Mouse (Mus musculus) ES-E14 (cell line): ENCODE measurements around the gene Moxd1. TPM values are rescaled to one million over a fixed set of nuclear protein-coding genes. Genes with fewer than 3 reads are reported as not detected.

ENCODE experiments used
- DNase-seq: peaks from one replicate; pipeline ENCODE4 v3.0.0-alpha.2; 2013; ENCODE audit warnings: low read depth, low spot score
- H3K27ac ChIP-seq: 2 replicates; pipeline ENCODE4 v1.5.1; 2012; ENCODE audit warnings: low read depth, mild to moderate bottlenecking, low read length, moderate library complexity, mixed read lengths; ENCODE audit not compliant: poor library complexity, insufficient read depth, severe bottlenecking
- H3K36me3 ChIP-seq: 2 replicates; pipeline ENCODE4 v1.6.1; 2012; ENCODE audit warnings: mild to moderate bottlenecking, low read length, moderate library complexity, mixed read lengths; ENCODE audit not compliant: control insufficient read depth, poor library complexity, insufficient read depth, severe bottlenecking
- H3K4me1 ChIP-seq, 2 experiments: fragments of 150-350 bp in 1 of 2; sonication (generic) in 1 of 2; 2 replicates each; pipeline ENCODE4 v1.6.1; 2012; ENCODE audit warnings: low read length in 2 of 2, mild to moderate bottlenecking in 1 of 2, mixed read lengths in 1 of 2; ENCODE audit not compliant: control insufficient read depth in 2 of 2, insufficient read depth in 2 of 2, poor library complexity in 1 of 2
- H3K4me3 ChIP-seq, 2 experiments: fragments of 150-350 bp in 1 of 2; sonication (generic) in 1 of 2; 2 replicates each; pipeline ENCODE4 v1.5.1; 2012; ENCODE audit warnings: low read length in 2 of 2, low read depth in 1 of 2, mild to moderate bottlenecking in 1 of 2, mixed read lengths in 1 of 2; ENCODE audit not compliant: insufficient read depth in 1 of 2, poor library complexity in 1 of 2, severe bottlenecking in 1 of 2
- H3K9ac ChIP-seq: 2 replicates; pipeline ENCODE4 v1.6.1; 2012; ENCODE audit warnings: low read depth, mild to moderate bottlenecking, low read length, mixed read lengths; ENCODE audit not compliant: poor library complexity, insufficient read depth, severe bottlenecking
- H3K9me3 ChIP-seq: fragments of 150-350 bp; sonication (generic); 2 replicates; pipeline ENCODE4 v1.6.1; 2012; ENCODE audit warnings: low read depth, mild to moderate bottlenecking, low read length; ENCODE audit not compliant: control insufficient read depth, insufficient read depth
- CHD2 ChIP-seq: IDR thresholded peaks from 2 replicates; pipeline ENCODE4 v1.6.1; 2014; ENCODE audit warnings: mild to moderate bottlenecking, low read depth, low read length, inconsistent platforms
- HCFC1 ChIP-seq: IDR thresholded peaks from 2 replicates; pipeline ENCODE4 v1.6.1; 2012; ENCODE audit warnings: low read length, inconsistent platforms, borderline replicate concordance; ENCODE audit not compliant: insufficient read depth
- MAFK ChIP-seq: IDR thresholded peaks from 2 replicates; pipeline ENCODE4 v1.6.1; 2014; ENCODE audit warnings: mild to moderate bottlenecking, low read depth, low read length, inconsistent platforms; ENCODE audit not compliant: insufficient read depth
- ZC3H11A ChIP-seq: IDR thresholded peaks from 2 replicates; pipeline ENCODE4 v1.6.1; 2012; ENCODE audit warnings: low read depth, mild to moderate bottlenecking, inconsistent platforms, low read length, borderline replicate concordance
- ZNF384 ChIP-seq: IDR thresholded peaks from 2 replicates; pipeline ENCODE4 v1.6.1; 2012; ENCODE audit warnings: low read depth, low read length, inconsistent platforms
- in situ Hi-C, 2 experiments: fragments of 600-800 bp; cut with MboI; formaldehyde crosslinking; loops; one replicate each; pipeline ENCODE4 v1.15.1; 2025; ENCODE audit warnings: low sequenced_read_pairs in 2 of 2, inconsistent platforms in 1 of 2; ENCODE audit not compliant: unreplicated experiment in 2 of 2
- total RNA-seq: library from RNA; depleted of rRNA; stranded (reverse); fragments of 300-350 nt; gene quantifications from 2 replicates; pipeline ENCODE4 v1.2.3, GENCODE M21; 2012

The Moxd1 gene
- total RNA-seq, 1 experiment: 2.9 TPM

DNA sequence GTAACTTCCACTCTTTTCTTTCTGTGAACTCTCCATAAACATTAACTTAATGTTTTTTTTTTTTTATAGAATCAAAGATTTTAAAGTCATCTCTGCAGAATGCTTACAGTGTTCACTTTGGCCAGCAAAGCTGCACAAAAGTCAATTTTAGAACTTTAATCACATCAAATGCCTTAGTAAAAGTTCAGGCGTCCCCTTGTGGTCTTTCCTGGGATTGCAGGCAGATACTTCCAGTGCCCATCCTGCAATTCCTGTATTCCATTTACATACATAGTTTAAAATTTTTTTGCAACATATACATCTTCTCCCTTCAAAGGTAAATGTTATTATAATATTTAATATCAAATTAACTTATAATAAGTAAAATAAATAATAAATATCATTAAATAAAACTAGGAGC lies 74.5 kb downstream of the Moxd1 start:
- H3K36me3 ChIP-seq: no peaks in the 10 kb centered on the region
- peak; percentile 38 for DNase-seq
- H3K9me3 ChIP-seq: no peaks in the 10 kb centered on the region
- in situ Hi-C loops: loop anchor here in 1 of 2 experiments (5.0 kb wide), 1 partner anchor 115 kb away; no protein-coding TSS in a partner anchor
- no peak overlapping the region for H3K9ac ChIP-seq
- no peaks in the 10 kb centered on the region for H3K4me1 ChIP-seq
- no peak overlapping the region for H3K4me3 ChIP-seq
- no peak for TF ChIP-seq MAFK
- TF ChIP-seq CHD2: no peak
- no peak for TF ChIP-seq ZNF384
- no peak for TF ChIP-seq HCFC1
- TF ChIP-seq ZC3H11A: peak; percentile 37; the same call in 1 of the 2 replicates
- no peak overlapping the region for H3K27ac ChIP-seq

DNA sequence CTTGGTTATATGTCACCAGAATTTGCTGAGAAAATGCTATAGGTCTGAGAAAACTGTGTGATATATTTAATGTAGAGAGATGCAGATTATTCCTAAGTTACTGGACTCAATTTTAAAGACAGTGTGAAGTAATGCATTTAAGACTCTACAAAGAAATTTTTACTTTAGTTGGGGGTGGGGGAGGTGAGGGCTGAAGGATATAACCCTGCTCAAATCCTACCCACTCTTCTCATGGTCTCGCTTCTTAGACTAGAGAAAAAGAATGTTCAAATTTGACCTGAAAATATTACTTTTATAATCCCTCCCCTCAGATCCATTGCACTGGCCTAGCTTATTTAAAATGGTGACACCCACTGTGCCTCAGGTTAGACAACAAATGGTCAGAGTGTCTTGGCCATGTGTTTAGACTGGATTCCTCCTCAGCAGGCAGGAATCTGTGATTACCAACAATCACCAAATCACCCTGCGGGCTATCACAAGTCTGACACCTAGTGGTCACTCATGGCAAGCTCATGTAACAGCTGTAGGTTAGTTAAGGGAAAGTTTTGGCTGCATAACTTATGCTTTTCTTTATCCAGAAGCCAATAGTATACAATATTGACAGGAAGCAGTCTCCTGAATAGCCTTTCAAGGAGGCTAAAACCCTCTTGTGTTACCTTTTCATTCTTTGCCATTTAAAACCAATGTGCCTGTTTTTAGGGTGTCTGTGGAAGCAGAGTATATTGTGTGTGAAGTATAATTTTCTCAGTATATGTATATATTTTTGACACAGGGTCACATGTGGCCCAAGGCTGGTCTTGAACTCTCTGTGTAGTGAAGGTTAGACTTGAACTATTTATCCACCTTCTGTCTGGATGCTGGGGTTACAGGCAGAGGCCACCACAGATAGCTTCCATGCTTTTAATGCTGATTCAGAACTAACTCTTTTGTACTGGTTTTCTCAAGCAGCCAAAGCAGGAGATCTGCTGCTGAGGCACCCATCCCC lies 75.2 kb downstream of the Moxd1 start:
- in situ Hi-C loops: loop anchor here in 1 of 2 experiments (5.0 kb wide), 1 partner anchor 116 kb away; no protein-coding TSS in a partner anchor
- H3K4me3 ChIP-seq: no peak overlapping the region
- TF ChIP-seq ZC3H11A: 0 out of 2 replicates have a peak, but pooled peaks have one; percentile 40
- no peak for TF ChIP-seq HCFC1
- H3K4me1 ChIP-seq: no peaks in the 10 kb centered on the region
- DNase-seq: peak; percentile 56
- H3K36me3 ChIP-seq: no peaks in the 10 kb centered on the region
- no peaks in the 10 kb centered on the region for H3K9me3 ChIP-seq
- no peak overlapping the region for H3K27ac ChIP-seq
- no peak overlapping the region for H3K9ac ChIP-seq

DNA sequence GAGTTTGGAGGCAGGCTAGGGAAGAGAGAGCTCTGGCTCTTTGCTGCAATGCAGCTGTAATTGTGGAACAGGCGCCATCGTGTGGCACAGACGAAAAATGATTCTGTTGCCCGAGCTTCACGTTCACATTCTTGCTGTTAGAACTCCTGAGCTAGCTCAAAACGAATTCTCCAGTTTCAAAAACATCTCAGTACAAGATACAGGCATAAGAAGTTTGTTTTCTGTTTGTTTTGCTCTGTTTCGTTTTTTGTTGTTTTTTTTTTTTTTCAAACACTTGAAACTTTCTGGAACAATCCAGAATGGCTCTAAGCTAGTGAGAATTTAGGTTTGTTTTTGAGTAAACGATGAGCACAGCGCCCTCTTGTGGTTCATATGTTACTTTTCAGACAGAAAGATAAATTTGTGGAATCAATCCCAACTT lies 88.9 kb downstream of the Moxd1 start:
- H3K9me3 ChIP-seq: no peaks in the 10 kb centered on the region
- no peak overlapping the region for H3K9ac ChIP-seq
- peak; percentile 79 for DNase-seq
- H3K4me1 ChIP-seq: 0 out of 4 replicates have a peak, but pooled peaks cover 0 to 2% of the 10 kb centered on the region in 2 experiments
- H3K4me3 ChIP-seq: peak overlapping the region in 1 of 2 experiments; percentile 26; a peak in 2 of 4 replicates
- no peaks in the 10 kb centered on the region for H3K36me3 ChIP-seq
- TF ChIP-seq CHD2 (no peak), ZNF384 (peak; percentile 83), ZC3H11A (peak; percentile 50; the same call in 1 of the 2 replicates)
- in situ Hi-C loops: loop anchor here in 1 of 2 experiments (25.0 kb wide), 2 partner anchors 300 to 500 kb away; no protein-coding TSS in a partner anchor
- H3K27ac ChIP-seq: no peak overlapping the region

DNA sequence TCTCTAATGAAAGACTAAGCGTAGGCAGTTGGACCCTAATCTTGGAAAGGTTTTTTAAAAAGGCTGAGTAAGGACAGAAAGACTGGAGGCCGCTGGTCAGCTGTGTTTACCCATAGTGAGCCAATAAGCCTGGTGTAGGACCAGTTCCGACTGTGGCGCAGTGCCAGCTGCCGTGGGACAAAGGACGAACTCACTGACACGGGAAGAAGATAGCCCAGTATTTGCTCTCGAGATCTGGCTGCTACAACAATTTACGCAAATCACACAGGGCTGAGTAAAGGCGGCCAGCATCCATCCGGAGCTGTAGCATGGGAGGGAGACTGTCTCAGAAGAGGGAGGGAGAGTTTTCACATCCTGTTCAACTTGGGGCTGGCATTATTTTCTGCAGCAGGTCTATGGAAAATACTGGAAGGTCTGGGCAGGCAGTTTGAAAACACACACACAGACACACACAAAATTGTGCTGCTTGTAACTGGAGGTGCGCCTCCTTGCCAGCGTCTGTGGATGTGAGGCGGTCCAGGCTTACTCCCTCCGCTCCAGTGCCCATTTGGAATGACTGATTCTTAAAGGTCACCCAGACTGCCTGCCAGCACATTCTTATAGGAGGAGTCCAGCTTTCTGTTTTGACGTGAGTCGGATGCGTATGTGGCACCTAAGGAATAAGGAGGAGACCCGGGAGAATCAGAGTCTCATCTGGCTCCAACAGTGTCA lies 94.0 kb downstream of the Moxd1 start:
- no peak overlapping the region for H3K9ac ChIP-seq

More for the DNA sequence above, 94.0 kb downstream of the Moxd1 start:
- in situ Hi-C loops: loop anchor here in 1 of 2 experiments (25.0 kb wide), 2 partner anchors 295 to 505 kb away; no protein-coding TSS in a partner anchor
- Histone ChIP-seq H3K9me3 (no peaks in the 10 kb centered on the region), H3K36me3 (no peaks in the 10 kb centered on the region), H3K27ac (no peak overlapping the region), H3K4me1 (0 out of 4 replicates have a peak, but pooled peaks cover 0 to 2% of the 10 kb centered on the region in 2 experiments), H3K4me3 (0 out of 4 replicates have a peak overlapping the region, but pooled peaks of 1 of the 2 experiments have one; percentile 5)
- DNase-seq: no peak
- TF ChIP-seq CHD2 (no peak), ZNF384 (no peak), HCFC1 (no peak), MAFK (no peak), ZC3H11A (no peak)
